Mouse (Mus musculus) heart, embryonic 11.5 days (tissue): ENCODE results near the gene Naa35. TPM values are rescaled to one million over a fixed set of nuclear protein-coding genes. Genes with fewer than 3 reads are reported as not detected.

Source experiments
- ATAC-seq: fragments of 200-750 bp; cut with Nextera tagmentation; replicated peaks from 2 replicates; pipeline ENCODE4 v1.8.0; 2017; ENCODE audit warnings: moderate library complexity; ENCODE audit not compliant: insufficient number of reproducible peaks, low FRiP score, low TSS enrichment
- H3K27ac ChIP-seq: fragments of 300-500 bp; sonication (generic); 2 replicates; pipeline ENCODE4 v1.5.1; 2014; ENCODE audit warnings: mild to moderate bottlenecking, low read depth, low read length
- H3K27me3 ChIP-seq: fragments of 300-500 bp; sonication (generic); 2 replicates; pipeline ENCODE4 v1.6.1; 2014; ENCODE audit warnings: mild to moderate bottlenecking, low read length, mixed read lengths; ENCODE audit not compliant: control insufficient read depth, insufficient read depth
- H3K36me3 ChIP-seq: fragments of 300-500 bp; sonication (generic); 2 replicates; pipeline ENCODE4 v1.6.1; 2014; ENCODE audit warnings: mild to moderate bottlenecking, low read length, moderate library complexity, mixed read lengths; ENCODE audit not compliant: control insufficient read depth, insufficient read depth
- H3K4me1 ChIP-seq: fragments of 300-500 bp; sonication (generic); 2 replicates; pipeline ENCODE4 v1.6.1; 2014; ENCODE audit warnings: low read length; ENCODE audit not compliant: control insufficient read depth, insufficient read depth
- H3K4me2 ChIP-seq: fragments of 300-500 bp; sonication (generic); 2 replicates; pipeline ENCODE4 v1.6.1; 2014; ENCODE audit warnings: mild to moderate bottlenecking, moderate library complexity
- H3K4me3 ChIP-seq: fragments of 300-500 bp; sonication (generic); 2 replicates; pipeline ENCODE4 v1.5.1; 2014; ENCODE audit warnings: low read depth, low read length
- H3K9ac ChIP-seq: fragments of 300-500 bp; sonication (generic); 2 replicates; pipeline ENCODE4 v1.6.1; 2014; ENCODE audit warnings: mild to moderate bottlenecking, low read depth, low read length, moderate library complexity
- H3K9me3 ChIP-seq: fragments of 300-500 bp; sonication (generic); replicated peaks from 2 replicates; pipeline ENCODE4 v1.6.1; 2016; ENCODE audit warnings: low read length; ENCODE audit not compliant: control insufficient read depth
- WGBS: fragments of 180-500 bp; shearing (Covaris S2); extraction: QIAGEN DNeasy Blood & Tissue Kit; methylation state at CpG from one replicate; pipeline ENCODE4 v1.1.7; 2014; ENCODE audit not compliant: insufficient replicate concordance; 5-methylcytosine and 5-hydroxymethylcytosine counted together
- polyA plus RNA-seq: library from polyadenylated mRNA; unstranded; fragments of >200 nt; fragmentation: Nextera tagmentation; extraction: Ambion mirVana; gene quantifications from 2 replicates; pipeline ENCODE4 v1.2.1, GENCODE M21; 2014

Naa35 gene
- polyA plus RNA-seq, 1 experiment from 2014 or later: 67.0 TPM

GRCm38 (mm10) chr13:59564505-59564904, 20.6 kb upstream of the Naa35 start:
- Histone ChIP-seq H3K27me3 (no peaks in the 10 kb centered on the region), H3K4me1 (no peaks in the 10 kb centered on the region), H3K4me2 (no peak overlapping the region), H3K9me3 (no peaks in the 10 kb centered on the region), H3K36me3 (no peaks in the 10 kb centered on the region), H3K4me3 (no peak overlapping the region), H3K27ac (no peak overlapping the region), H3K9ac (no peak overlapping the region)
- 88% methylated on average over 4 of the region's 4 CpGs for WGBS
- no peak for ATAC-seq

DNA sequence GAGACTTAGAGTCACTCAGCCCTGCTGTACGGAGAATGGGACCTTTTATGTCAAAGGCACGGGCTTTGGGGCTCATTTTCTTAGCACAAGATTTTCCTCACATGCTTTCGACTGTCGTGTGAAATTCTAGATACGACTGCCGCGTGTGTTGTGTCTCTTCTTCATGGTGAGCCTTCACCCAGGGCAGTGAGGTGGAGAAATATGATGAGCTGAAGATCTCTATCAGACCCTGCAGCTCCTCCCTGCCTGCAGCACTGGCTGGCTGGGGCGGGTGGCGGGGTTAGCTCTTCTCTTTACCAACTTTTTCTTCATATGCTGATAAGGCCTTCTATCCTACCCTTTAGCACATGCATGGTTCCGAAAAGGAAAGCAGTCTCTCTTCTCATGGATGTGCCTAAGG, 20.1 kb upstream of the Naa35 start:
- Histone ChIP-seq H3K9ac (no peak overlapping the region), H3K27me3 (no peaks in the 10 kb centered on the region), H3K9me3 (no peaks in the 10 kb centered on the region), H3K4me2 (no peak overlapping the region), H3K4me1 (no peaks in the 10 kb centered on the region), H3K27ac (no peak overlapping the region), H3K36me3 (no peaks in the 10 kb centered on the region), H3K4me3 (no peak overlapping the region)
- WGBS: 81% methylated on average over 10 of the region's 10 CpGs
- ATAC-seq: no peak

GRCm38 (mm10) chr13:59565945-59566520, 19.0 kb upstream of the Naa35 start:
- Histone ChIP-seq H3K27me3 (no peaks in the 10 kb centered on the region), H3K4me1 (no peaks in the 10 kb centered on the region), H3K36me3 (no peaks in the 10 kb centered on the region), H3K9ac (no peak overlapping the region), H3K4me3 (no peak overlapping the region), H3K4me2 (no peak overlapping the region), H3K27ac (no peak overlapping the region), H3K9me3 (no peaks in the 10 kb centered on the region)
- WGBS: 54% methylated on average over 9 of the region's 9 CpGs
- no peak for ATAC-seq

- no peak overlapping the region for H3K27ac ChIP-seq
- H3K4me3 ChIP-seq: no peak overlapping the region
- no peak for ATAC-seq
- 62% methylated on average over 6 of the region's 6 CpGs for WGBS
- no peaks in the 10 kb centered on the region for H3K36me3 ChIP-seq
- H3K9me3 ChIP-seq: no peaks in the 10 kb centered on the region
- H3K9ac ChIP-seq: no peak overlapping the region
- H3K4me2 ChIP-seq: no peak overlapping the region
- no peaks in the 10 kb centered on the region for H3K4me1 ChIP-seq
- no peaks in the 10 kb centered on the region for H3K27me3 ChIP-seq
These were observed 14.0 kb upstream of the Naa35 start for GRCm38 (mm10) chr13:59571107-59571506.

- H3K4me1 ChIP-seq: no peaks in the 10 kb centered on the region
- no peaks in the 10 kb centered on the region for H3K9me3 ChIP-seq
- H3K4me2 ChIP-seq: no peak overlapping the region
- no peak for ATAC-seq
- no peaks in the 10 kb centered on the region for H3K36me3 ChIP-seq
- WGBS: 77% methylated on average over 2 of the region's 2 CpGs
- no peak overlapping the region for H3K4me3 ChIP-seq
- no peak overlapping the region for H3K9ac ChIP-seq
- H3K27me3 ChIP-seq: no peaks in the 10 kb centered on the region
- no peak overlapping the region for H3K27ac ChIP-seq
These were observed 12.5 kb upstream of the Naa35 start for GRCm38 (mm10) chr13:59572549-59572948.

DNA sequence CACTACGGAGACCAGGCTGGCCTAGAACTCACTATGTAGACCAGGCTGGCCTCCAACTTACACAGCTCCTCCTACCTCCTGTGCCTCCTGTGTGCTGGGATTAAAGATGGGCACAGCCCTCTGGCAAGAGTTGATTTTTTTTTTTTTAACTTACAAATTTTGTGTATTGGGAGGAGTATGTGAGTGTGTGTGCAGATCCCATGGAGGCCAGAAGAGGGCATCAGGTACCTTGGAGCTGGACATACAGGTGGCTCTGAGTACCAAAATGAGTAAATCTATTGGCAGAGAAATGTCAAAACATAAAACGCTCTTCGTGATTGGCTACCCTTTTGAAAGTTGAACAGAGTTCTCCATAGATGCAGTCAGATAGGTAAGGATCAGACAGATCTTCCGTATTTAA, 4.1 kb upstream of the Naa35 start:
- ATAC-seq: no peak
- H3K9me3 ChIP-seq: no peaks in the 10 kb centered on the region
- H3K4me2 ChIP-seq: no peak overlapping the region
- H3K36me3 ChIP-seq: no peaks in the 10 kb centered on the region
- no peak overlapping the region for H3K27ac ChIP-seq
- H3K4me1 ChIP-seq: peaks cover 1% of the 10 kb centered on the region; the same call in 1 of the 2 replicates
- no peak overlapping the region for H3K9ac ChIP-seq
- no peak overlapping the region for H3K4me3 ChIP-seq
- H3K27me3 ChIP-seq: no peaks in the 10 kb centered on the region
- 85% methylated on average over 4 of the region's 4 CpGs for WGBS

GRCm38 (mm10) chr13:59584481-59584880, 578 bp upstream of the Naa35 start:
- 3% methylated on average over 9 of the region's 9 CpGs for WGBS
- ATAC-seq: peak; percentile 60
- Histone ChIP-seq H3K27me3 (no peaks in the 10 kb centered on the region), H3K4me2 (peak overlapping the region; percentile 88), H3K9ac (peak overlapping the region; percentile 82), H3K36me3 (no peaks in the 10 kb centered on the region), H3K27ac (peak overlapping the region; percentile 48), H3K9me3 (no peaks in the 10 kb centered on the region), H3K4me1 (peaks cover 11% of the 10 kb centered on the region), H3K4me3 (peak overlapping the region; percentile 69)

DNA sequence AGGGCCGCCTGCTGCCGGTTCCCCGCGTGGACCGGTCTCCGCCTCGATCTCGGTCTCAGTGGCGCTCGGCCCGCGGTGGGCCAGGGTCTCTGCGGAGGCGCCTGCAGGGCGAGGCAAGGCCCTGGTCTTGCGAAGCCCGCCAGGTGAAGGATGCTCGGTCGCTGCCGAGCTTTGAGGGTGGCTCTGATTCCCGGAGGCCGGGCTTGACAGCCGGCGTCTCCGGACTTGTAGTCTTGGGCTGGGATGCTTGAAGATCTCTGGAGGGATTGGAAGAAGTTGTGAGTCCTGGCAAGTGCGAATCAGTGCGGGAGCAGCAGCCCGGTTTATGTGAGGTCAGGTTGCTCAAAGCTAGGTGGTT, 568 bp downstream of the Naa35 start:
- Histone ChIP-seq H3K9me3 (no peaks in the 10 kb centered on the region), H3K36me3 (no peaks in the 10 kb centered on the region), H3K9ac (peak overlapping the region; percentile 89), H3K4me1 (peaks cover 11% of the 10 kb centered on the region), H3K27me3 (no peaks in the 10 kb centered on the region), H3K27ac (peak overlapping the region; percentile 46; the same call in 1 of the 2 replicates), H3K4me2 (peak overlapping the region; percentile 78), H3K4me3 (peak overlapping the region; percentile 69)
- ATAC-seq: no peak
- 0% methylated on average over 28 of the region's 28 CpGs for WGBS

DNA sequence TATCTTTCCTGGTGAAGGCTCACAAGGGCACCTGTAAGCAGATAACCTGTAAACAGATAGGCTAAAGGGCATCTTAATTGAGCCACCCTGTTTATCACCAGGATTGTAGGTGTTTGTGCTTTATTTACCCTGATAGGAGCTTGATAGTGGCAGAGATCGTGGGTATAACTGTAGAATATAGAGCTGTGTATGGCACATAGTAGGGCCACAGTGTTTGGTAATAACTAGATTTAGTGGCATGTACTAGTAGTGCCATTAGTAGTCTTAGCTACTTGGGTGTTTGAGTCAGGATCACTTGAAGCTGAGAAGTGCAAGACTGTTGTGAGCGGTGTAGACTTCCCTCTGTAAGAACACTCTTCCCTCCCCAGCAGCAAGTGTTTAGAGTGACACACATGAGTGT, 2.1 kb downstream of the Naa35 start:
- Histone ChIP-seq H3K9ac (0 out of 2 replicates have a peak overlapping the region, but pooled peaks have one; percentile 35), H3K4me3 (no peak overlapping the region), H3K9me3 (no peaks in the 10 kb centered on the region), H3K4me1 (peaks cover 11% of the 10 kb centered on the region), H3K27me3 (no peaks in the 10 kb centered on the region), H3K36me3 (peaks cover 2% of the 10 kb centered on the region; the same call in 1 of the 2 replicates), H3K4me2 (peak overlapping the region; percentile 78), H3K27ac (no peak overlapping the region)
- no peak for ATAC-seq
- WGBS: 95% methylated on average over 2 of the region's 2 CpGs
